Mouse (Mus musculus) spleen, postnatal 10 days (tissue): ENCODE data around the gene Fam71b.
A peak's percentile ranks its signal among the peaks of the same experiment; 100 is the strongest.

Experiments used
- DNase-seq, 2 experiments: peaks; one replicate each; pipeline ENCODE4 v3.0.0; 2021 to 2022; ENCODE audit warnings: low spot score in 2 of 2

The Fam71b gene

DNA sequence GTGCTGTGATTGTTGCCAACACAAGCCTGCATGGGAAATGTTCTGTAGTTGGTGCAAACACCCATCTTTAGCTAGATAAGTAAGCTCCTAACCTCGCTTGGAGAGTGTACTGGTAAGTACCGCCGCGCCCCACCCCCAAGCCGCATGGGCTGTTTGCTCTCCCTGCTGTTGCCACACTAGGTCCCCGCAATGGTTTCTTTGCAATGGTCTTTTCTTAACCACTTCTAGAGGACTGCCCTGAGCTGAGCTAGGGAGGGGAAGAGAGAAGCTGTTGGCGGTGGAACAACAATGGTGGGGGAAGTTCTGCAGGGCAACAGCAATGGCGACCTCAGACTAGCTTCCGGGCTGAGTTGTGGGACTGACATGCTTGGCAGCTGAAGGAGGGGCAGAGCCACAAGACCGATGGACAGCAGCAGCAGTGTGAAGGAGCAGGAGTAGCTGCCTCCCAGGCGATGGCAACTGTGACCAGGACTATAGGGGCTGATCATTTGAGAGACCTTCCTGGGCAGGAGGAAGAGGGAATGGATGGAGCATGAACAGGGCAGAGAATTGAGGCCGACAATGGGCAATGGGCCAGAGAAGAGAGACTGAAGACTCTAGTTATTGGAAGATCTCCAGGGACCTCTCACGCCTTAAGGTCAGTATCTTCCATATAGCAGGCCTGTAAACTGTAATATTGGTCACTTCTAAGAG, at the start of gene Fam71b:
TSS of gene Fam71b (plus strand) at position 393 of the 693 bp plus-strand sequence.
- DNase-seq = peak in 1 of 2 experiments; percentile 39

DNA sequence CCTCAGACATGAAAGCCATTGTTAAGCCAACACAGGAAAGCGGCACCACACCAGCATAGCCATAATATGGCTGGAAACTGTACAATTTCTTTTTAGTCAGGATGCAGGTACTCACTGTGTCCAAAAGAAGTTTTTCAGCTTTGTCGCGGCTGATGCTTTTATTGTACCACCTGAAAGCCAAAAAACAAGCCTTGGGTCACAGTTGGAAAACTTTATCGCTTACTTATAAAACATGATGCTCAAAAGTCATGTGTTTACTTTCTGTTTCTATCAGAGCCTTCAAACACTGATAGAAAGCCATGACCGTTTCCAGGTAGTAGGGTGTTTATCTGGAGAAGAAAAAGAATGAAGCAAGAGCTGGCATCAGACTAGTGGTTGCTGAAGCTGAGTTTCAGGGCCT, 48.6 kb upstream of the Fam71b start:
- no peak for DNase-seq

DNA sequence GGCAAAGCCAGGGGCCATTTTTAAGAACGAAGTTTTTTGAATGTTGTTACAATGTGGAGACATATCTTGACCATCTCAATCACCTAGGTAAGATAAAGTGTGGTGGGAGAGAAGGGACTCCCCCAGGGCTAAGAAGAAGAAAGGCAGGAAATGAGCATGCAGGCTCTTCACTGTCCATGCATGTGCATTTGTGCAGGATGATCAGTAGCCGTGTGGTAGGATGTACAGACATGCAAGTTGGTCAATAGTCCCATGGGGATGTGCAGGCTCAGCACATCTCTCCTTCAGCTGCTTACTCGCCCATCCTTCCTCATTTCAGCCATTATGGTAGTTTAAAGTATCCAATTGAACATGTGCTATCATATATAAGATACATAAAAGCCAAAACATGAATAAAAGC, 47.9 kb upstream of the Fam71b start:
- no peak for DNase-seq

DNA sequence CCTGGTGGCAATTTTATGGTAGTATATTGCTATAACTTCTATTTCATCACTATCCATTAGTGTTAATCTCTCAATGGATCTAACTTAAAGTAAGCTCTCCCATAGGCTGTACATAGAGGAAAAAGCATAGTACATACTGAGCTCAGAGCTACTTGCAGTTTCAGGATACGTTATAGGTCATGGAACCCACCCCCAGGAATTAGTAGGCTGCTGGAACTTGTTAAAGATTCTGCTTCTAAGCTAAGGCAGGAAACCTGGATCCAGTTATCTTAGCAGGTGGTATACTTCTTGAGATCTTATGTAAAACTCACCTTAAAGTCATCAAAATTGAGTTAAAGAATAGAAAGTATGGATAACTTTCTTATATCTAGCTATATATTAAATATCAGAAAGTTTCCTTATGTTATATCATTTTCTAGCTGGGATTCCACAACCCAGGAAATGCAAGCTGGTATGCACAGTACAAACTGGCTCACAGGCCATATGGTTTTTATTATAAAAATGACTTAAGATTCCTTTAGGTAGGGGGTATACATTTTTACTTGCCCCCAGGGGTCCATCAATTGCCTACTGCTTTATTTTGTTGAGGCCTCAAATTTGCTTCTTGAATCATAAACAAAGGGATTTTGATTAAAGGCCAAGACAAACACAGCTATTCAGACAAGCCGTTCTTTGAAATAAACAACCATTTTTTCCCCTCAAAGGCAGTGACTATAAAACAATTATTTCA, 46.5 kb upstream of the Fam71b start:
- DNase-seq = no peak

DNA sequence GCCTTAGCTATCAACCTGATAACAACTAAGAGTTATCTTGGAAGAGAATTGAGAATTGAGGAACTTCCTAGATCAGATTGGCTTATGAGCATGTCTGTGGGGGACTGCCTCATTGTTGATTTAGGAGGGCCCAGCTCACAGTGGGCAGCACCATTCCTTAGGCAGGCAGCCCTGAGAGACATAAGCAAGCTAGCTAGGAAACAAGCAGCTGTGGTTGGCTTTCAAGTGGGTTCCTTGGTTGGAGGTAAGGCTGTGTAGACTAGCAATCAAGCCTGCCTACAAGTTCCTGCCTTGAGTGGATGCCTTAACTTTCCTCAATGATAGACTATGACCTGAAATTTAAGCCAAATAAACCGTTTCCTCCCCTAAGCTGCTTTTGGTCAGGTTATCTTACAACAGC, 38.0 kb upstream of the Fam71b start:
- DNase-seq = no peak

DNA sequence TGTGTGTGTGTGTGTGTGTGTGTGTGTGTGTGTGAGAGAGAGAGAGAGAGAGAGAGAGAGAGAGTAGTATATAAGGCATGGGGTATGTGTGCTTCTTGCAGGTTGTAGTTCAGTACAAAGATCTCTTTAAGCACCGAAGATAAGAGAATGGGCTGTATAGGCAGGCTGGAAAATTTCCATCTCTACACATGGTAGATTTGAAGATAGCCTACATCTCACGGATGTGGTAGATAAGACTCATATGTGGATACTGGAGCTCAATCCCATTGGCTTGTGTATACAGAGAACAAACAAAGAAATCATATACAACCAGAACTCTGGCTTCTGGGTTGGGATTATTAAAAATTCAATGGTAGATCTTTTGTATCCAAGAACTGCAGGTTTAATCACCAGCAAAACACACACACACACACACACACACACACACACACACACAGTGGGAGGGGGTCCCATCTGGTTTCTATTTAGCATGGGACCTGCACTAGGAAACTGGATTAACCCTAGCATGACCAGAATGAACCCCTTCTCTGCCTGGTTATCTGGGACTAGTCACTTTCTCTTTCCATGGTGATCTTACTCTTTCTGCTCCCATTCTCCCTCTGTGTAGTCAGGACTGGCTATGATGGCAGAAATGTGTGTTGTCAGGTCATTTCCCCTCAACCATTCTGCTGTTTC, 35.2 kb upstream of the Fam71b start:
- no peak for DNase-seq

DNA sequence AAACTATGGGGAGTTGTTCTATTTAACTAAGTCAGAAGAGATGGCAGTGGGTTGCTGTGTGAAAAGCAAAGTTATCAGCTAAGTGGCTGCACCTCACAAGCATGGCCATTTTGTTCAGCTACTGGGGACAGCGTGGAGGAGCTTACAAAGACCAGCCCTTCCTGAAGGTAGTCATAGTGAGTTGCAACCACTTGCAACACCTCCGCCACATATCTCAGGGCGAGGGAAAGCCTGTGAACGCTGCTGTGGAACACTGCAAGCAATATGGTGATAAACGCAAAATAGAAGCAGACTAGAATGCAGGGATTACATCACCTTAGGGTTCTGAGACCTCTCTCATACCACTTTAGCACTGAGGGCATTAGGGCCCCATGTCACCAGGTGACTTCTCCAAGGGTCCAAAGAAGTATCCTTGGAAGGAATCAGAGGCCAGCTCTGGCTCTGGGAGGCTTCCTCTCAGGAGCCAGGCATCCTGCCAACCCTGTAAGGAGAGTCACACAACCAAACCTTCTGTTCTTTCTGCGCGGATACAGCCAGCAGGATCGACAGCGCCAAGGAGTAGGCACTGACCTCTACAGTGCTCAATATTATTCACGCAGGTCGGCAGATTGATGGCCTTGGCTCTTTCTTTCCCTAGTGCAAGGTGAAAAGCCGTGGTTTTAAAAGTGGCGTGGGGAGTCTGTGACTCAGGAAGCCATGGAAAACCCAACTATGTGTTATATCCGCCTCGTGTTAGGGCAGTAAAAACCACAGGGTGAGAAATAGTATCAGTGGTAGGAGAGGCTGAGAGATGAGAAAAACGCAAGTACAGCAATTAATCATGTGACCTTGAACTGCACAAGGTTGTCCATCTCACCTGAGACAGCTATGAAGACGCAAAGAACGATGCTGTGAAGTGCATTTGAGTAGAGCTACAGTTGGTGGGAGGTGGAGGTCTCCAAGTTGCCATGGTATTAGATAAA, 34.0 kb upstream of the Fam71b start:
- DNase-seq = no peak

DNA sequence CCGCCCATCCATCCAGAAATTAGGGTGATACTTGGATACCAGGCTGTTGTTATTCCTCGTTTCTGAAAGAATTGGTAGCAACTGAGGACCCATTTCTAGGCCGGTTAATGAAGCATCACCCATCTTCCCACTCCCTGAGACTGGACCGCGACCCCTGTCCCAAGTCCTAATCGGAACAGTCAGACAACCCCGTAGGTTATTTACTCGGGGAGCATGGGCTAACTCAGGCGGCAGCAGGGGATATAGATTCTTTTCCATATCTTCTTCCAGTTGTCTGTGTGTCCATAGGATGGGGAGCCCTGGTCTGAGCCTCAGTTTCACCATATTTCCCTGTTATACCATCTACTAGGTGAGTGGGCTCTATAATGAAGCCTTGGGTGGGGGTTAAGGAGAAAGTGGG, 32.5 kb upstream of the Fam71b start:
- peak in 1 of 2 experiments; percentile 8 for DNase-seq

DNA sequence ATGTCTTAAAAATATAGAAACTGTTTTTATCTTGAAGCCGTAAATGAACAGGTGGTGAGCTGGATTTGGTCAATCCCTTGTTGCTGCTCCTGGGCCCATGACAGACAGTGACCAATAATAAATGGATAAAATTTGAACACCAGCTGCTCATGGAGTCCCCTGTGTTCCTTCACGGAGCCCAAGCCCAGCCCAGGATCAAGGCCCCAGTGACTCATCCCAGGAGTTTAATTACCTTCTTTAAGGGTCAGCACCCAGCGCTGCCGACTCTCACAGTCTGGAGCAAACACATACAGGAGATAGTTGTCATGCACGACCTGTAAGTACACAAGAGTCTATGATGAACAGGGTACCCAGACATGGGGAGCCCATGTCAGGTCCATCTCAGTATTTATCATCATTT, 30.6 kb upstream of the Fam71b start:
- no peak for DNase-seq

DNA sequence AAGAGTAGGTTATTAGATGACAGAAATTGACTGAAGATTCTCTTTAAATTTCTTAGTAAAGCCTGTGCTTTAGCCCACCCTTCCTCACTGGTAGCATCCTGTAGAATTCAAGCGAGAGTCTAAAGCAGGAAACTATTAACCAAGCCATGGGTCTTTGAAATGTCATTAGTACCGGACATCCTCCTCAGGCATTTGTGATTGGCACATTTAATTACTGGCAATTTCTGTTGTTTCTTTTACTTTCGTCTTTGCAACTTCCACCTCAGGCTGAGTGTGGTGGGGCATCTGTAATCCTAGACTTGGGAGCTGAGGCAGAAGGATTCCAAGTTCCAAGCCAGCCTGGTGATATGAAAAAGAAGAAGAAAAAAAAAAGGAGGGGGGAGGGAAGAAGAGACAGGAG, 30.0 kb upstream of the Fam71b start:
- DNase-seq = no peak

DNA sequence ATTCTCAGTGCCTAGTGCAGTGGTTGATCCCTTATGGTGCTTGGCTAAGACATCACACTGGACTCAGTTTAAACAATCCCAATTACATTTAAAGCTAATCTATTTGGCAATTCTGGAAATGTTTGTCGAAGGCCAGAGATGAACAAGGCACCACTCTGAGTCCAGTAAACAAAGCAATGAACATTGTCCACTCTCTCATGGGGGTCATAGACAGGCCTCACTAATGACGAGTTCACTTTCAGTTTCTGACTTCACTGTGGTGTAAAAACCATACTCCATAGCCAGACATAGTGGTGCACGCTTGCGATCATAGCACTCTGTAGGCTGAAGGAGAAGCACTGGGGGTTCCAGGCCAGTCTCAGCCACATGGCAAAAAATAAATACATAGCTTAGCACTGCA, 25.9 kb upstream of the Fam71b start:
- no peak for DNase-seq

DNA sequence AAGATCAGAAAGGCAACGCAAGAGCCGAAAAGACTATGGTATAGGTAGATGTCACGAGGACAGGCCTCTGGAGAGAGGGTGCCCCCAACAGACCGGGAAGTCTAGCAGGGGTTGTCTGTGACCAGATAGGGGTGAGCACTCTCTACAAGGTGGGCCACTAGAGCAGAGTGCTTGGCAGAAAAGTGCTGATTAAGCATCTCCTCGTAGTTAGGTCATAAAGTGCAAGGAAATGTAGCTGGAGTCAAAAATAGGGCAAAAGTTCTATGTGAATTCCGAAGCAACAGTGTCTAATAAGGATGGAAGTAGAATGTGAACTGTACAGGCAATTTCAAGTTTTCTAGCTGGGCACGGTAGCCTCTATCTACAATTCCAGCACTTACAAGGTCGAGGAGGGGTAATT, 25.1 kb upstream of the Fam71b start:
- DNase-seq = no peak

DNA sequence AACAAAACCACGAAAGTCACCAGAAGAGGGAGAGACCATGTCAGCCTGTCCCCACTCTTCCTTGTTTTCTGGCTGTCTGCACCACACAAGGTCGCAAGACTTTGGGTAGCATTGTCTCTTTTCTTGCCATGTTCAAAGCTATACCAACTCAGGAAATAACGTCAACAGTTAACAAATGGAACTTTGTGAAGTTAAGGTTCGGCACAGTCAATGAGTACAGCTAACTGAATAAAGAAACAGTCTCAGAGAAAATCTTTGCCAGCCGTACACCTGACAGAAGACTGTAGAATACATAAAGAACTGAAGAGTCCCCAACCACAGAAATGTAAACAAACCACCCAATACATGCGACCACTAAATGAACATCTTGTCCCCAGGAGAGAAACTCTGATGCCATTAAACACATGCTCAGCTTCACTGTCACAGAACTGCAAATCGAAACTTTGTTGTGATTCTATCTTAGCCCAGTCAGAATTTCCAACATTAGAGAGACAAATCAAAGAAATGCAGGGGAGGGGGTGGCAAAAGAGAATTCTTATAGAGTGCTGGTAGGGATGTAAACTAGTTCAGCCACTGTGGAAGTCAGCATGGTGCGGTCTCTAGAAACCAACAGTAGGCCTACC, 23.9 kb upstream of the Fam71b start:
- no peak for DNase-seq

DNA sequence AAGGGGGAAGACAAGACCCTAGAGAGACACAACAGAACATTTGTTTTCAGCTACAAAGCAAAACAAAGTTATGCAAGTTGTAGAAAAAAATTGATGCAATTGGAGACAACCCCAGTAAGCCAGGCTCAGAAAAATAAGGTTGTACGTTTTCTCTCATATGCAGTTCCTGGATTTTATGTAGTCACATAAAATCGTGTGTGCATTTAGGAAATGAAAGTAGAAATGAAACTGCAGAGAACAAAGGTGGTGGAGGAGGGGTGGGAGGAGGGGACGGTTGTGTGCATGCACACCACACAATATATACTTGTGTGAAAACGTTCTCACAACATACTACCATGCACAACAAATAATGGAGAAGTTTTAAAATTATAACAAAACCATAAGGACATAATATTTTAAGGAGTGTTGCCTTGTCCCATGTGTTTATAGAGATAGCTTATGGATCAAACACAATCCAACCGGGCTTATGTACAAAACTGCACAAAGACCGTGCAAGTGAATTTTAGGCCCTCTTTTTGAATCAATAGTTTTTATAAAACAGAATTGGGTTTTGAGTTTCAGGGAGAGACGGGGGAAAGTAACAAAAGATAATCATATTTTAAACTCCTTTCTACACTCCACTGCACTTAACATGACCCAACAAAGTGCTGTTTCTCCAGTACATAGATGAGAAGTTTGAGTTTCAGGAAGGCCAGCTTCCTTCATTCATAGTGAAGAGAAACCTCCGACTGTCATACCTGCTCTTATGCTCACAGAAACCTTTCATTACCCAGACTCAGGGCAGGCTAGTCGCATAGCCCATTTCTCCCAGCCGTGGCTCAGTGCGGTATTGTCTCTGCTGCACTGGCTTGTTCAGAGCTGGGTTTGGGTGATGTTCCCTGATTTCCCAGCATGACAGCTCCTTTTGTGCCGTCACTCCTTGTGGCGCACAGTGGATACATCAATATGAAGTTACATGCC, 23.0 kb upstream of the Fam71b start:
- DNase-seq = no peak

DNA sequence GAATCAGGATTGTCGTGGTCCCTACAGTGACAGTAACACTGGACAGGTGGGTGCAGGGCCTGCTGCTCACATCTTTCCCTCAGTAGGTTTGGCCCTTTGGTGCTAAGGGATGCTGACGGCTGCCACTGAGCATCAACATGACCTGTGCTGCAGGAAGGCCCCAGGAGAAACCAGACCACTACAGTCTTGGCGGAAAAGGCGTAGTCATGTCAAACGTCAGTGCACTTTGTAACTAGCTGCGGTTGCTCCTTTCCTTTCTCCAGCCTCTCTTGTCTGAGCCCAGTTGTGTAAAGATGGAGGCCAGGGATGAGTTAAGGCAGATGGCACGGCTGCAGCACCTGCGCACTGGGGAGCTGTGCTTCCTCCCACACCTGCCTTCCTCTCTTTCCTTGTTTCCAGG, 21.3 kb upstream of the Fam71b start:
- no peak for DNase-seq

DNA sequence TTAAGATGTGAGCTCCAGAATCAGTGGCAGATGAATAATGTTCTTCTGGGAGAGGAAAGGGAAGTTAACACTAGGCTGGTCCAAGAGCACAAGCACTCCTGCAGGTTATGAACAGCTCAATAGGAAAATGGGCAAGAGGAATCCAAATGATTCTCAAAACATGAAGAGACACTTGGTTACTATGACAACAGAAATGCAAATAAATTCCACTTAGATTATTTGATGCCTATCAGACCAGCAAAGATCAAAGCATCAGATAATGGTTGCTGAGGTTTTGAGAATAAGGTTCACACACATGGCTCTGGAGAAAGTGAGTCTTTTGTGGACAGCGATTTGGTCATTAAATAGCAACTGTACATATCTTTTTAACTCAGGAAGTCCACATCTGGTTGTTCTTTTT, 19.0 kb upstream of the Fam71b start:
- DNase-seq = no peak

DNA sequence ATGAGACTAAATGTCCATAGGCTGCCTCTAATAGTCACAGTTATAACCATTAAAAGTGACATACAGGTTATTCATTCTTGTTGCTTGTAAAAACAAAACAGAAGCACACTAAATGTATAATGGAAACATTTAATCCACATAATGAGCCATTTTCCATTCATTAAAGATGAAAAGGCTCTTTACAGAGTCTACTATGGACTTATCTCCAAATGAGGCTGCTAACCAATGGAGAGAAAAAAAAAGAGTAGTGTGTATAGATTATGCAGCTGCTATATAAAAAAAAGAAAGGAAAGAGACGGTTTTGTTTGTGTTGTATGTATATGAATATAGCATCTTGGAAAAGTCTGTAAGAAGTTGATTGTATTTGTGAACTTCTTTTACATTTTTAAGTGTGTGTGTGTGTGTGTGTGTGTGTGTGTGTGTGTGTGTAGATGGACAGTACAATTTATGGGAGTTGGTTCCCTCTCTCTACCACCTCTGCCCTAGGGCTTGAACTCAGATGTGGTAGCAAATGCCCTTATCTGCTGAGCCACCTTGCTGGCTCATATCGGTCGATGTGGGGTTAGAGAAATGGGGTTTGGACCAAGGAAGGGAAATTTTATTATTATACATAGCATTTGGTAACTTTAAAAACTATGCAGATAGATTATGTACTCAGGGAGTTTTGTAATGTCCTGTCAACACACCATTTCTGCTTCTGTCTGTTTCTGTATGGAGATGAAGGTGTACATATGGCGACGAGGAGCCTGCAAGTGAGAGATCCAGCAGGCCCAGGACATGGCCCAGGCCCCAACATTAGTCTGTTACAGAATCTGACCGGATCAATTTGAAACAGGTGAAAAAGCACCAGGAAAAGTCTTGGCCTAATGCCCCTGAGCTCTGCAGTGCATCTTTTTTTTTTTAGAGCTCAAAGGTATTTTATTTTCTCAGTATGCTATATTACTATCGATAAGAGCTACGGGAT, 18.3 kb upstream of the Fam71b start:
- DNase-seq = peak in 1 of 2 experiments; percentile 52

DNA sequence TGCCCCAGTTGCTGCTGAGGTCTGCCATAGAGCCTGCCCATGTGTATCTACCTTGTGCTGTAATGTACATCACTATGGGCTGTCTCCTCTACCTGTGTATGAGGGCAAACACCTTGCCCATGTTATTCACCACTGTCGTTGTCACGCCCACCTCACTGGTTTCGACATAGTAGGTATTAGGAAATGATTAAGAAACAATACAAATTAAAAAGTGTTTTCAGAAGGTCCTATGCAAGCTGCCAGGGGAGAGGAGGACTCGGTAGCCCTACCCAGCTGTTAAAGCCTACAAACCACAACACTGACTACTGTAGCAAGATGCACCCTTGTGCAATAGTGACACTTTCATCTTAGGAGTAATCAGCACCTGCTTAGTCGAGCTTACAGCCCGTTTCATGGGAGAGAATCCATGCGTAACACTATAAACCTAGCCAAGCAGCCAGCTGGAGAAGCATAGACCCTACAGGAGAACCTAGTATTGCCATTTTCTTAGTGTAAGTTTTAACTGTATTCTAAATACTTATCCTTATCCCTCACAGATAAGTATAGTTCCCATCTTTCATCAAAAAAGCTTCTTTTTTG, 16.2 kb upstream of the Fam71b start:
- no peak for DNase-seq

DNA sequence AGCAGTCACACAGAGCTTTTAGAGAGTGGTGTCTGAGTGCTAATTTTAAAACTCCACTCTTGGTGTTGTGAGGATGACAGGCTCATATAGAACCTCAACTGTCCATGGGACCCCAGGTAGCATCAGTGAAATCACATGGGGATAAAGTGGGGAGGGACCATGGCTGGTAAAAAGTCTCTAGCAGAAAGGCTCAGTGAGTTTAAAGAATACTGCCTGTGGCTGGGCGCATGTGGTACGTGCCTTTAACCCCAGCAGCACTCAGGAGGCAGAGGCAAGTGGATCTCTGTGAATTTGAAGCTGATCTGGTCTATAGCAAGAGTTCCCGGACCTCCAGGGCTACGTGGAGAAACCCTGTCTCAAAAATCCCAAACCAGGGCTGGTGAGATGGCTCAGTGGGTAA, 13.9 kb upstream of the Fam71b start:
- DNase-seq = no peak
